Mouse (Mus musculus) limb, embryonic 14.5 days (tissue): ENCODE measurements around the gene Thumpd3. TPM values are rescaled to one million over a fixed set of nuclear protein-coding genes. Genes with fewer than 3 reads are reported as not detected.

Experiments used
- ATAC-seq: fragments of 200-750 bp; cut with Nextera tagmentation; 2 replicates; pipeline ENCODE4 v1.8.0; 2017; ENCODE audit warnings: low read depth, moderate number of reproducible peaks, moderate TSS enrichment; ENCODE audit not compliant: low FRiP score
- DNase-seq: peaks from one replicate; pipeline ENCODE4 v3.0.0-alpha.2; 2015; ENCODE audit warnings: low spot score
- H3K27ac ChIP-seq: fragments of 300-500 bp; sonication (generic); replicated peaks from 2 replicates; pipeline ENCODE4 v1.5.1; 2014; ENCODE audit warnings: low read depth, mild to moderate bottlenecking, low read length, moderate library complexity, mixed read lengths
- H3K27me3 ChIP-seq: fragments of 300-500 bp; sonication (generic); 2 replicates; pipeline ENCODE4 v1.6.1; 2014; ENCODE audit warnings: low read length, mixed read lengths; ENCODE audit not compliant: control insufficient read depth, insufficient read depth
- H3K36me3 ChIP-seq: fragments of 300-500 bp; sonication (generic); 2 replicates; pipeline ENCODE4 v1.6.1; 2014; ENCODE audit warnings: mild to moderate bottlenecking, low read length, moderate library complexity, mixed read lengths; ENCODE audit not compliant: control insufficient read depth, insufficient read depth
- H3K4me1 ChIP-seq: fragments of 300-500 bp; sonication (generic); 2 replicates; pipeline ENCODE4 v1.6.1; 2014; ENCODE audit warnings: antibody characterized with exemption, low read length, mixed read lengths; ENCODE audit not compliant: control insufficient read depth, insufficient read depth
- H3K4me2 ChIP-seq: fragments of 300-500 bp; sonication (generic); replicated peaks from 2 replicates; pipeline ENCODE4 v1.6.1; 2014; ENCODE audit warnings: low read depth, mild to moderate bottlenecking, low read length, moderate library complexity; ENCODE audit not compliant: severe bottlenecking
- H3K4me3 ChIP-seq: fragments of 300-500 bp; sonication (generic); replicated peaks from 2 replicates; pipeline ENCODE4 v1.5.1; 2014; ENCODE audit warnings: low read length
- H3K9ac ChIP-seq: fragments of 300-500 bp; sonication (generic); 2 replicates; pipeline ENCODE4 v1.6.1; 2014; ENCODE audit warnings: mild to moderate bottlenecking, low read depth, low read length, moderate library complexity; ENCODE audit not compliant: severe bottlenecking
- H3K9me3 ChIP-seq: fragments of 300-500 bp; sonication (generic); 2 replicates; pipeline ENCODE4 v1.6.1; 2016; ENCODE audit warnings: low read length; ENCODE audit not compliant: control insufficient read depth
- POLR2A ChIP-seq: fragments of 200-500 bp; IDR thresholded peaks from 2 replicates; pipeline ENCODE4 v1.8.0; 2012; ENCODE audit warnings: inconsistent platforms, mild to moderate bottlenecking, moderate library complexity, borderline replicate concordance; ENCODE audit not compliant: insufficient read depth, insufficient read length; ENCODE audit errors: extremely low read depth
- WGBS: fragments of 180-500 bp; shearing (Covaris S2); extraction: QIAGEN DNeasy Blood & Tissue Kit; methylation state at CpG from one replicate; pipeline ENCODE4 v1.1.7; 2014; 5-methylcytosine and 5-hydroxymethylcytosine counted together
- polyA plus RNA-seq, 2 experiments: library from polyadenylated mRNA; depleted of rRNA in 1 of 2; stranded (reverse) in 1 of 2; unstranded in 1 of 2; fragments of >200 nt; fragmentation: Nextera tagmentation in 1 of 2; extraction: Ambion mirVana in 1 of 2; gene quantifications; 2 replicates each; pipeline versions ENCODE4 v1.2.1 to v1.2.3; 2012 to 2014

The Thumpd3 gene
- polyA plus RNA-seq, 2 experiments, result 25.1 to 36.7 TPM

DNA sequence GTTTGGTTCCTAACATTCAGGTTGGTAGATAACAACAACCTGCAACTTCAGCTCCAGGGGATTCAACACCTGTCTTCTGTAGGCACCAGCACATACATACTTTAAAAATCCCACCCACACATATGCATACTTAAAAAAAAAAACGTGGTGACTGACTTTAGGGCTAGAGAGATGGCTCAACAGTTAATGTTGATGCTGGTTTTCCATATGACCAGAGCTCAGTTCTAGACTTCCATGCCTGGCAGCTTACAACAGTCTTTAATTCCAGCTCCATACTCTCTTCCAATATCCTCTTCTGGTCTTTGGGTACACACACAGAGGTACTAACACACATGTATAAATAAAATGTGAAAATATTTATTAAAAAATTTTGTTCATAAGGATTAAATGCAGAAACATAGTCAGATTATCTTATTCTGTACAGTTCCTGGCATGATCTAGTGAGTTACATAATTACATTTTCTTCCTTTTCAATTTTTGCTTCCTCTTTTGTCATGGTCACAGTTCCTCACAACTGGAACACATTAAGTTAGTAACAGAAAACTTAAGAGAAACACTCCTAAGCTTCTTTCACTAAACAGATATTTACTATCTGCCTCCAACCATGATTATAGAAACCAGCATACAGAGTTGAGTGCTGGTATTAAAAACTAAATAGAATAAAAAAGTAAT lies 15.0 kb downstream of the Thumpd3 start:
- Histone ChIP-seq H3K9me3 (no peaks in the 10 kb centered on the region), H3K4me2 (no peak overlapping the region), H3K27ac (no peak overlapping the region), H3K36me3 (peaks cover 86% of the 10 kb centered on the region), H3K4me1 (no peaks in the 10 kb centered on the region), H3K9ac (no peak overlapping the region), H3K4me3 (no peak overlapping the region), H3K27me3 (no peaks in the 10 kb centered on the region)
- no peak for ATAC-seq
- 73% methylated on average over 1 of the region's 1 CpGs for WGBS
- TF ChIP-seq POLR2A, result no peak
- no peak for DNase-seq

DNA sequence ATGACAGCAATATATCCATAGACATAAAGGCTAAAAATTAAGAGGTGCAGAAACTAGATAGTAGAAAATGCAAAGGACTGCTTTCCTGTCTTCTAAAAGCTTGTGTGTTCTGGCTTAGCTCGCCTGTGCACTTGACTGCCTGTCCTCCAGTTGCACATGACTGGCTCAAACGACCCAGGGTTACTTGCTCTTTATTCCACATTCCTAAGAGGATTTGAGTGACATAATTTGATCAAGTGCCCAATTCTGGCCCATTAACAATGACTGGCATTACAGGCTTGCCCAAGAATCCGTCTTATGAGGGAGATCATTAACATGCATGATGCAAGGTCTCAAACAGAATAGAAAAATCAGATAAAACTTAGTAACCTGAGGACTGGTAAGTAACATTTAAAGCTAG lies 16.2 kb downstream of the Thumpd3 start:
- DNase-seq (no peak), ATAC-seq (no peak)
- H3K27me3 ChIP-seq, result no peaks in the 10 kb centered on the region
- H3K9me3 ChIP-seq, result no peaks in the 10 kb centered on the region
- no peak overlapping the region for H3K27ac ChIP-seq
- WGBS, result 74% methylated on average over 3 of the region's 3 CpGs
- no peaks in the 10 kb centered on the region for H3K4me1 ChIP-seq
- no peak overlapping the region for H3K4me2 ChIP-seq
- H3K4me3 ChIP-seq, result no peak overlapping the region
- TF ChIP-seq POLR2A, result no peak
- H3K36me3 ChIP-seq, result peaks cover 87% of the 10 kb centered on the region
- H3K9ac ChIP-seq, result no peak overlapping the region

GRCm38 (mm10) chr6:113063363-113063762 lies 17.3 kb downstream of the Thumpd3 start:
- no peaks in the 10 kb centered on the region for H3K4me1 ChIP-seq
- H3K9me3 ChIP-seq, result no peaks in the 10 kb centered on the region
- no peak overlapping the region for H3K27ac ChIP-seq
- no peak overlapping the region for H3K4me2 ChIP-seq
- no peak for ATAC-seq
- peaks cover 90% of the 10 kb centered on the region for H3K36me3 ChIP-seq
- no peak for TF ChIP-seq POLR2A
- no peak for DNase-seq
- H3K27me3 ChIP-seq, result no peaks in the 10 kb centered on the region
- no peak overlapping the region for H3K9ac ChIP-seq
- H3K4me3 ChIP-seq, result no peak overlapping the region
- WGBS, result 84% methylated on average over 10 of the region's 10 CpGs

DNA sequence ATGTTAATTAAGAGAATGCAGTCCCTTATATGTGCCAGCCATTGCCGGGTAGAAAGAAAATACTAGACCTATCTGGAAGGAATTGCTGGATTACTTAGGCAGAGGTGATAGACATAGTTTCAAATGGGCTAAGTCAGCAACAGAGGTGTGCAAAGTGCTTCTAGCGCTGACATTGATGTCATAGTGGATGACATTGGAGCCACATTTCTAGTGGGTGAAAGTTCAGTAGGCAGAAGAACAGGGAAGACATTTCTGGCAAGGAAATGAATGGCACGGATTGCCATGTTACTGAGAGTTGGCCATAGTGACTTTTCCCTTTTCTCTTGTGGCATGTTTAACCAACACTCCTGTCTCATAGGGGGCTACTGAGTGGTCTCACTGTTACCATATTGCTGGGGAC lies 19.2 kb downstream of the Thumpd3 start:
- DNase-seq, result no peak
- no peak overlapping the region for H3K9ac ChIP-seq
- no peak for TF ChIP-seq POLR2A
- no peak overlapping the region for H3K4me3 ChIP-seq
- H3K4me2 ChIP-seq, result no peak overlapping the region
- 86% methylated on average over 3 of the region's 3 CpGs for WGBS
- no peak for ATAC-seq
- H3K36me3 ChIP-seq, result peaks cover 91% of the 10 kb centered on the region
- H3K9me3 ChIP-seq, result no peaks in the 10 kb centered on the region
- no peaks in the 10 kb centered on the region for H3K27me3 ChIP-seq
- H3K4me1 ChIP-seq, result no peaks in the 10 kb centered on the region
- H3K27ac ChIP-seq, result no peak overlapping the region

- Histone ChIP-seq H3K4me2 (no peak overlapping the region), H3K36me3 (peaks cover 62% of the 10 kb centered on the region), H3K9ac (no peak overlapping the region)
Measured at GRCm38 (mm10) chr6:113069154-113069553, 23.1 kb downstream of the Thumpd3 start.

More at GRCm38 (mm10) chr6:113069154-113069553, 23.1 kb downstream of the Thumpd3 start:
- H3K27me3 ChIP-seq, result no peaks in the 10 kb centered on the region
- H3K4me3 ChIP-seq, result no peak overlapping the region
- DNase-seq, result no peak
- no peaks in the 10 kb centered on the region for H3K9me3 ChIP-seq
- no peak overlapping the region for H3K27ac ChIP-seq
- H3K4me1 ChIP-seq, result peaks cover 8% of the 10 kb centered on the region
- no peak for TF ChIP-seq POLR2A
- WGBS, result 95% methylated on average over 1 of the region's 1 CpGs
- ATAC-seq, result no peak
